In the genomic region with DNA sequence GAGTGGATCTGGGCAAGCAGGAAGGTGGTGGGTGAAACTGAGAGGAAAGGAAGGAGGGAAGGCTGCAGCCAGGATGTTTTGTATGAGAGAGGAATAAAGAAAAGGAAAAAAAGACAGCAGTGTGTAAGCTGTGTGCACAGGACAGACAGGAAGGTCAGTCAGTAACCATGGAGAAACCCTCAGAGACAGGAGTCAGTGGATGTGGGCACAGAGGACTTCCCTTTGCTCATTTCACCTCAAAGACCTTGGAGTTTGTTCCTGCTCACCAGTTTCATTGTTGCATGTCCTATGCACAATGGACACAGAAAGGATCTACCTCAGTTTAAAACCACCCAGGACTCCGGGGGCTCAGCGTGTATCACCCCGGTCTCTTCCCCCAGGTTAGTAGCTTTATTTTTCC, we compare ENCODE assay signal across 33 mouse cellular contexts. TPM values are rescaled to one million over a fixed set of nuclear protein-coding genes. Genes with fewer than 3 reads are reported as not detected.
"Had no signal": no experiment of that assay in that cellular context is flagged by ENCODE, and none has a peak within 500 bp of the region (broad histone marks: within the 10 kb centered on the region; RNA-seq: fewer than 3 reads in every experiment).

No protein-coding gene starts in this region.

- ATAC-seq: hindbrain, embryonic 16.5 days; inflammation-experienced regulatory T-cells, adult 6 months; intestine, embryonic 15.5 days; intestine, postnatal 0 days had no signal

- H3K4me3 ChIP-seq: heart, adult 2 months; hindbrain, embryonic 10.5 days; hindbrain, embryonic 12.5 days; intestine, embryonic 15.5 days; layer of hippocampus, adult 2 months; left cerebral cortex, adult 2 months; limb, embryonic 13.5 days; limb, embryonic 15.5 days; liver, embryonic 13.5 days; liver, embryonic 15.5 days had no signal

- H3K27me3 ChIP-seq: hindbrain, embryonic 12.5 days; intestine, embryonic 15.5 days; limb, embryonic 13.5 days; limb, embryonic 15.5 days; liver, embryonic 13.5 days; liver, embryonic 15.5 days had no signal

- H3K27ac ChIP-seq: heart, adult 2 months; hindbrain, embryonic 10.5 days; hindbrain, embryonic 12.5 days; hindbrain, embryonic 14.5 days; intestine, embryonic 15.5 days; layer of hippocampus, adult 2 months; left cerebral cortex, adult 2 months; limb, embryonic 13.5 days; limb, embryonic 15.5 days; liver, embryonic 13.5 days; liver, embryonic 15.5 days had no signal

- H3K9ac ChIP-seq: hindbrain, embryonic 12.5 days; hindbrain, embryonic 14.5 days; intestine, embryonic 15.5 days; limb, embryonic 13.5 days; limb, embryonic 15.5 days; liver, embryonic 13.5 days; liver, embryonic 15.5 days had no signal

- H3K4me1 ChIP-seq: hindbrain, embryonic 10.5 days; hindbrain, embryonic 12.5 days; limb, embryonic 13.5 days; limb, embryonic 15.5 days; liver, embryonic 15.5 days had no signal

- H3K9me3 ChIP-seq: hindbrain, embryonic 10.5 days; hindbrain, embryonic 12.5 days; intestine, embryonic 15.5 days; limb, embryonic 13.5 days; limb, embryonic 15.5 days; liver, embryonic 13.5 days; liver, embryonic 15.5 days had no signal

- H3K4me2 ChIP-seq: heart, embryonic 11.5 days; hindbrain, embryonic 12.5 days; hindbrain, embryonic 14.5 days; intestine, embryonic 15.5 days; limb, embryonic 13.5 days; limb, embryonic 15.5 days; liver, embryonic 13.5 days; liver, embryonic 15.5 days had no signal

- H3K36me3 ChIP-seq: hindbrain, embryonic 10.5 days; hindbrain, embryonic 12.5 days; intestine, embryonic 15.5 days; limb, embryonic 13.5 days; limb, embryonic 15.5 days; liver, embryonic 13.5 days; liver, embryonic 15.5 days had no signal

- DNase-seq: gastrocnemius, postnatal 14 days; gastrocnemius, postnatal 36 days; heart, adult 2 months; heart, postnatal 10 days; heart, postnatal 4 days; kidney, adult 18-20 months; kidney, adult 8-10 months; kidney, postnatal 10 days; kidney, postnatal 25 days; kidney, postnatal 4 days; liver, embryonic 13.5 days had no signal

RNA-seq across cellular contexts. Expression of gene Clec2e, which starts 15.5 kb away (rescaled TPM):
- total RNA-seq: heart, postnatal 10 days; heart, postnatal 4 days; layer of hippocampus, adult 2 months; layer of hippocampus, postnatal 10 days; layer of hippocampus, postnatal 25 days; left cerebral cortex, adult 2 months; left cerebral cortex, postnatal 14 days; left cerebral cortex, postnatal 36 days; liver, adult 2 months had no signal
- polyA plus RNA-seq: heart, embryonic 11.5 days; heart, embryonic 14.5 days; hindbrain, embryonic 10.5 days; hindbrain, embryonic 12.5 days; hindbrain, embryonic 14.5 days; hindbrain, embryonic 16.5 days; inflammation-experienced regulatory T-cells, adult 6 months; kidney, embryonic 14.5 days; kidney, embryonic 16.5 days; limb, embryonic 11.5 days; limb, embryonic 13.5 days; limb, embryonic 15.5 days; liver, embryonic 13.5 days; liver, embryonic 15.5 days had no signal
